Mouse (Mus musculus) urinary bladder, postnatal 10 days (tissue): ENCODE data around the gene Lin7b.
"Not testable (repeated sequence)": the region's sequence is repeated elsewhere in the genome, so short reads cannot be mapped to it uniquely, and the experiment has no call there.

ENCODE experiments used
- DNase-seq: peaks from one replicate; pipeline ENCODE4 v3.0.0; 2022; ENCODE audit warnings: low spot score

Lin7b gene

GRCm38 (mm10) chr7:45395578-45396336 lies 25.4 kb upstream of the Lin7b start, which contains the start of gene Snrnp70:
Gene Snrnp70, minus strand, starts transcription at chr7:45395742.
- peak; percentile 100 for DNase-seq

DNA sequence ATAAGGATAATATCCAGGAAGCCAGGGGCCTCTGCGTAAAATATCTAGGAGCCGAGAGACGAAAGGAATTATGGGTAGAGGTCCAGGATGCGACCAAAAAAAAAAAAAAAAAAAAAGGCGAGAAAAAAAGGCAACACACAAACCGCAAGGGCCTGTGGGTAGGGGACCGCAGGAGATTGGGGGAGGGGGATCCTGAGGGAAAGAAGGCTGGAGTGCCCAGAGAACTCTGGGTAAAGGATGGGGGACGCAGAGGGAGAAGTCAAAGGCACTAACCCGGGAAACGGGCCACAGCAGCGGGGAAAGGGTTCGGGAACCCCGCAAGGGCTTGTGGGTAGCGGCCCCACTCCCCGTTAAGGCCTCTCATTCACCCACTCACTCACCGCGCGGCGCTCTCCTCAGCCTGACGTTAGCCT lies 24.8 kb upstream of the Lin7b start:
- DNase-seq: no peak

DNA sequence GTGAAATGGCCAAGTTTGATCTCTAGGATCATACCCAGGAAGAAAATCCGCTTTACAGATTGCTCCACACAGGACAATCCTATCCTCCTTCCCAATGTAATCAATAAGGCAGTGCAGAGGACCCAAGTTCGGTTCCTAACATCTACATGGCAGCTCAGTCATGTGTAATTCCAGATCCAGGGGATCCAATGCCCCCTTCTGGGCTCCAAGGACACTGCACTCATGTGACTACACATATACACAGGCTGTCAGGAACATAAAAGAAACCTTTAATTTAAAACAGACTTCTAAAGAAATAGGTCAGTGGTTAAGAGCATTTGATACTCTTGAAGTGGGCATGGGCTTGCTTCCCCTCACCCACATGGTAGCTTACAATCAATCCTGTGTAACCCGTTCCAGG lies 15.7 kb upstream of the Lin7b start:
- DNase-seq: no peak

DNA sequence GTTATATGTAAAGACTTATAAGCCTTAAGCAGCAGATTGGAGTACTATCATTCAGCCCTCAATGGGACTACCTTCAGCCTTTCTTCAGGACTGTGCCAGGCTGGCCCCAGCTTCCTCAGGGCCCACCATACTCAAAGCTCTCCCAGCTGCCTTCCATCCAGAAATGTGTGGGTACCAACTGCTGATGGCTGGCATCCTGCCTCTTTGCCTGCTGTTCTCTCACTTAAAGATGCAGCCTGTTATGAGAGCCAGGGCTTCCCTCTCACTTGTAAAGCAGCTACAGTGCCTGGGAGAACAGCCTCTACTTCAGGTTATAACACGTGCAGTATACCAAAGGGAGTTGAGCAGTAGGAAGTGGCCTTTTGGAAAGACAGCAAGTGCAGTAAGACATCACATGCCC lies 5.7 kb upstream of the Lin7b start:
- no peak for DNase-seq

- DNase-seq: no peak
These were observed 4.2 kb upstream of the Lin7b start for GRCm38 (mm10) chr7:45374620-45375019.

DNA sequence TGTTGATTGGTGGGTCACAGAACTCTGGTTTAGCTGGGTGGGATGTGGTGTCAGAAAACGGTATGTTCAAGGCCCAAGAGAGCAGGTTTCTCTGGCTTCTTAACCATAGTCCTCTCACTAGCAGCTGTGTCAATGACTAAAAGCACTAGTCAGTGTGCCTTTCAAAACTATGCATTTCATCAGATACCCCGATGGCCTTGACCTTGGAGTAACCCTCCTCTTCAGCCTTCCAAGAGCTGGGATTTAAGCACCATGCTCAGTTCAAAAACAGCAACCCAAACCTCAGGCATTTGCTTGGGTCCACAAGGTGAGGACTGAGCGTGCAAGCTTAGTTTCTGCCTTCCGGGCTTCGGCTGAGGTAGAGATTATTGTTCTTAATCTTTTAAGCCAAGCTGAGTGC lies 2.0 kb upstream of the Lin7b start:
- no peak for DNase-seq

DNA sequence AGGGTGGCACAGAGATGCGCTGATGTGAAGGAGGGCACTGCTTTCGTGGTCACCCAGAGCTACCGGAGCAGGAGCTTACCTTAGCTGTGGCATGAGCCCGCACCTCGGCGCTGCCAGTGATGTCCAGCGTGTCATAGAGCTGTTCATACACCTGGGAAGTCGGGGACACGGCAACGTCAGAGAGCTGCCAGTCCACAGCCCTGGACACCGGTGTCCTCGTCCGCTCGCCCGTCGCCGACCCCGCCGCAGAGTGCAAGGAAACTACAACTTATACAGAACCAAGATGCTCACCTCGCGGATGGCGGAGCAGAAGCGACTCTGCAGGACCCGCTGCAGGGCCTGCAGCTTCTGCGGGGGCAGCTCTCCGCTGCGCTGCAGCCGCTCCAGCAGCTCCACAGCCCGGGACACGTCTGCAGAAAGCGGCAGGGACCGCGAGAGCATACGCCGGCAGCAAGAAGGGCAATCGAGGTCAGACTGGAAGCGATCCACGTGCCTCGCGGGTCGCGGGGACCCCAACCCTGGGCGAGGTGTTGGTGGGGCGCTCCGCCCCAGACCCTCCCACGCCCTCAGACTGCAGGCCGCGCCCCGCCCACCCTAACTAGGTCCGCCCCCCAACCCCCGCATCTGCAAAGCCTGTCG lies 428 bp downstream of the Lin7b start:
- no peak for DNase-seq

GRCm38 (mm10) chr7:45369022-45369745 lies 1.2 kb downstream of the Lin7b start:
- no peak for DNase-seq

GRCm38 (mm10) chr7:45368178-45368577 lies 2.2 kb downstream of the Lin7b start:
- no peak for DNase-seq

DNA sequence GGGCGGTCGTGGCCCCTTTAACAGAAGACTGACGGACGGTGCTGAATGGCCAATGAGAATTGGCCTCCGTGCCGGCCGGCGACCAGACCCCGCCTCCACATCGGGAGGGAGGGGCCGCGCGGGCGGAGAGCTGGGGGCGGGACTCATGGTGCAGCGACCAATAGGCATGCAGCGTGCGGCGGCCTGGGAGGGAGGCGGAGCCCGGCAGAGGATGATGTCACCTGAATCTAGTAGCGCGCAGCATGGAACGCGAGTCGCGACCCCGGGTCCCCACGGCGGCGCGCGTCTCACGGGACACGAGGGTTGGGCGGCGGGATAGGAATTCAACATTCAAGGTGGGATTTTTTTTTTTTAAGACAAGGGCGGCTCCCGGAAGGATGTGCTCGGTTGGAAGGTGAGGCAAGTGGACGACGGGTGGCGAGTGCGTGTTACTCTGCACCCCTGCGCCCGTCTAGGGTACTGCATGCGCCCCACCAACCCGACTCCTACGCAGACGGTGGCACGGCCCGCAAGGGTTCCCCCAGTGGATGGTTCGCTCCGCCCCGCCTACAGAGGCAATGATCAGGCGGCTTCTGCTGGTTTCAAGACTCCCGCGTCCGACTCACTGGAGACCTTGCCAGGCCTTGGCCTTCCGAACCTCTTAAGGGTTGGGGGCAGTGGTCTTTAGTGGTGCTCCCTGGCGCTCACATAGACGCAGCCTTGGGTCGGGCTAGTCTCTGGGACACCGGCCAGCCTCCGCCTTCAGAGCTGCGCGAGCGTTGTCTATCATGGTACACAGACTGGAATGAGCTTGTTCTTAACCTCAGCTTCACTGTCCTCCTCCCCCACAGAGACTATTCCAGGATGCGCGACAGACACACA lies 3.1 kb downstream of the Lin7b start:
- DNase-seq: peak; percentile 94

DNA sequence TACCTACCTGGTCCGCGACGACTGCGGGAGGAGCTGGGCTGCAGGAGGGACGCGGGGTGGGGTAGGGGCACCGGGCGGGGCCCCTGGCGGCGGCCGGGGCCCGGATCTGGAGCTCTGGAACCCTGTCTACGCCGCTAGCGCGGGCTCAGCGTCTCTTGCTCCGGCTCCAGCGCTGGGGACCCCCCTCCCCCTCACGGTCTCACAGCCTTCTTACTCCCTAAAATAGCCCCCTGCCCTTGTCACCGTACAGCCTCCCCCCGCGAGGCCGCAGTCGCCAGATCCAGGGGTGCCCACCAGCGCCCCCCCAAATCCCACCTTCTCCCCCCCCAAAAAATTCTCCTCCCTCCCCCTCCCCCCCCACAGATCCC lies 3.7 kb downstream of the Lin7b start, which contains the start of gene Ppfia3:
Gene Ppfia3 (minus strand): TSS at position 368 of the 368 bp plus-strand sequence.
- no peak for DNase-seq

DNA sequence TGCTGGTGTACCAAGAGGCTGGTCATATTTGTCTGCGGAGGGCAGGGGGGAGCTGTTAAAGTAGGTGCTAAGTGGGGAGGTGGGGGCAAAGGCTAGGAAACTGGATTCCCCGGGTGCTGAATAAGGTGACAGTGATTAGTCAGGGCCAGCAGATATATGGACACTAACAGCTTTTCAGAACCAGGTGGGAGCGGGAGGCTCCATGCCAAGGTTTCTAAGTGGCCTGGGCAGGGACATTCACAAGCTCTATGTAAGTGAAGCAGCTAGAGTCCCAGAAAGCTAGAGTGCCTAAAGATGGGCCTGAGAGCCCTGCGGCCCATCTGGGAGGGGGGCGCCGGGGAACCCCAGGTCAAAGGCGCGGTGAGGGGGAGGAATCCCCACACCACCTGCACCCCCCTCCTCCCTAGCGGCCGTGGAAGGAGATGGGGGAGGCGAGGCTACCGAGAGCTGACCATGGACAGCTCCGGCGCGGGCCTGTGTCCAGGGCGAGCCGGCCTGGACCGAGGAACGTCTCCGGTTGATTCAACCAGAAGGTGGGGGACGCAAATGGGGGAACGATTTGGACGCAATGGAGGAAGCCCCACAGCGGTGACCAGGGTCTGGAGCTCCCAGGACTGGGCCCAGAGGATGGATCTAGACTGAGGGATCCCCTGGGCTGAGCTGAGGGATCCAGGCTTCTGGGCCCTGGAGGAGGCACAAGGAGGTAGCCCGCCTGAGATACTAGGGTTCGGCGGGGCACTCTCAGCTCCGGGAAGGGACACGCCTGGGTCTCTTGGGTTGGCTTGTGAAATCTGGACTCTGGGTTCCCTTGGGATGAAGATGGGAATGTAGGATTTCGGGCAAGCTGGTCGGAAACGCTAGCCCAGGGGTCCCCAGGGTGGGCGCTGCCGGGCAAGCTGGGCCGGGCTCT lies 4.4 kb downstream of the Lin7b start:
- no peak for DNase-seq

DNA sequence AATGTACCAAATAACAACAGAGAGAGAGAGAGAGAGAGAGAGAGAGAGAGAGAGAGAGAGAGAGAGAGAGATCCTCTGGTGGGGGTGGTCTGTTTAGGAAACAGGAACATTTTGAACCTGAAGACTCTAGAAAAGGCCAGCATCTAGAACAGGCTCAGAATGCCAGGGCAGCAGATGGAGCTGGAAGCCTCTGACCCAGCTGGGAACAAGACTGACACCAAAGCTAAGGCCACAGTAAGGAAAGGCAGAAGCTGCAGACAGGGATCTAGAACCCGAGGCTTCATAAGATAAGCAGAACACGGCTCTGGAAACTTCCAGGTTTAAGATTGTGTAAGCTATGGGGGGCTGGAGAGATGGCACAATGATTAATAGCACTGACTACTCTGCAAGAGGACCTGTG lies 6.4 kb downstream of the Lin7b start:
- no peak for DNase-seq

DNA sequence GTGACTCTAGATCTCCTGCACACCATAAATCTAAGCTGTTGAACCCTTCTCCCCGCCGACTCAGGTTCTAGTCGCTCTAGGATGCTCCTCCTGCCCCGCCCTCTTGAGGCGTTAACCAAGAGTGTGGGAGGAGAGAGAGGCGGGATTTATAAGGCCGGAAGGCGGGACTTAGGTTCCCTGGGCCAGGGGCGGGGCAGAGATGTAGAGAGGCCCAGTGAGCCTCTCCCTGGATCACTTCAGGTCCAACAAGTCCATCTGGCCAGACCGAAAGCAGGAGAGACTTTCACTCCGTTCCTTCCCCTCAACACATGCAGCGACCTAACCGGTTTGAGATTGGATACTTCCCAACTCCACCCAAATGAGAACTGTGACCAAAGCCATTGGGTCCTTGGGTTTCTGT lies 7.6 kb downstream of the Lin7b start:
- no peak for DNase-seq

DNA sequence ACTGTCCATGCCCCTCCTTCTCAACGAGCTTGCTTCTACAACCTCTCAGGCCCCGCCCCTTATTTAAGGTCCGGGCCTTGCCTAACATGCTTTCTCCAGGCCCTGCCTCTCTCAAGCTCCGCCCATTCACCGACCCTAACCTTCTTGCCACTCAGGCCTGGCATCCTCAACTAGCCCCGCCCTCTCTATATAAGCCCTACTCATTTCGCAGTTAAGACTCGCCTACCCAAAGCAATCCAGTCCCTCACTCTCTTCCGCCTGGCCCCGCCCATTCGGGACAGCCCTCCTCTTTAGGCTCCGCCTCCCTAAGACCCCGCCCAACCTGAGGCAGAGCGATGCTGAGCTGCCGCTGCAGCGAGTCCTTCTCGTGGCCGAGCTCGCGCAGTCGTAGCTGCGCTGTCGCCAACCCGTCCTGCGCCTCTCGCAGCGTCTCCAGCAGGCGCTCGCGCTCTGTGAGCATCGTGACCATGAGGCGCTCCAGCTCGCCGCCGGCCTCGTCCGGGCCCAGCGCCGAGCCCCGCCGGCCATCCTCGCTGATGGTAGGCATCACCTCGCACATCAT lies 9.1 kb downstream of the Lin7b start:
- DNase-seq: no peak

GRCm38 (mm10) chr7:45360404-45361125 lies 9.8 kb downstream of the Lin7b start:
- no peak for DNase-seq

DNA sequence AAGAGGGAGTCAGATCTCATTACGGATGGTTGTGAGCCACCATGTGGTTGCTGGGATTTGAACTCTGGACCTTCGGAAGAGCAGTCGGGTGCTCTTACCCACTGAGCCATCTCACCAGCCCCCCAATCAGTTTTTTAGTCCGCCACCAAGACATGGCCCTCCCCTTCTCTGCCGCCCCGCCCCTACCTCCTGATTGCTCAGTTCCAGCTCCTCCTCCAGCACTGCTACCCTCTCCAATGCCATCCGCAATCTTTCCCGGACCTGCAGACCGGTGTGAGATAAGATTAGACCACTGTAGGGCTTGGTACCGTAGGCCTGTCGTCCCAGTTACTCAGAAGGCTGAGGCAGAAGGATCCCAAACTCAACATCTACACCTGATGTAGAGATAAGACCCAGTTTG lies 11.3 kb downstream of the Lin7b start:
- DNase-seq: not testable (repeated sequence)

- no peak for DNase-seq
These were observed 14.3 kb downstream of the Lin7b start for GRCm38 (mm10) chr7:45356087-45356486.

DNA sequence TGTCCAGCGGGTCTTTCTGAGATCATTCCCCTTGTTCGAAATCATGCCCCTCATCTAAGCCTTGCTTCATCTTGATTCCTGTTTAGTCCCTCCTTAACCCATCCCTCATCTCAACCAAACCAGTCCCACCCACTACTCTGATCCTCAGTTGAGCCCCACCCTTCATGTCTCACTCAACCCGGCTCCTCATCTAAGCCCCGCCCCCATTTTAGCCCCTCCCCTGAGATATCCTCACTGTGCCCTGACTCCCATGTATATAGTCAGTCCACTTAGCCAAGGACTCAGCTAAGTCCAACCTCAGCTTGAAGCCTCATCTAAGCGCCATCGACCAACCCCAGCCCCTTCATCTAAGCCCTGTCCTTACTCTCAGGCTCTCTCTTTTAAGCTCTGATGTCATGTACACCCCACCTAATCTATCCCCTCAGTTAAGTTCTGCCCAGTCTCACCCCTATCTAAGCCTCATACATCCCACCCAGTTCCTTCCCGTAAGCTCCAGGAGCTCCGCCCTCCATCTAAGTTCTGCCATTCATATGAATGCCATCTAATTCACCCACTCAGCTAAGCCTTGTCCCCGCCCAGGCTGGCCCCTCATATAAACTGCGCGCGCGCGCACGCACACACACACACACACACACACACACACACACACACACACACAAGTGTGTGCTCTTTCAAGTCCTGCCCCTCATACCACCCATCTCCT lies 14.9 kb downstream of the Lin7b start:
- no peak for DNase-seq
